Comparison of ENCODE assay signal across 10 mouse cellular contexts in genomic region chr4:116222843-116223119, GRCm38 (mm10). TPM values are rescaled to one million over a fixed set of nuclear protein-coding genes. Genes with fewer than 3 reads are reported as not detected.
A peak's percentile ranks its signal among the peaks of the same experiment; 100 is the strongest.
DNase-seq lines count a peak whose midpoint lies in the region; ATAC-seq and TF ChIP-seq lines count a peak whose summit lies in the region.
"Had no signal": no experiment of that assay in that cellular context is flagged by ENCODE, and none has a peak within 500 bp of the region (broad histone marks: within the 10 kb centered on the region; RNA-seq: fewer than 3 reads in every experiment).

No protein-coding gene starts in this region.

- no peaks in the 10 kb centered on the region for H3K36me3 ChIP-seq in forebrain, embryonic 16.5 days (ENCODE audit: control insufficient read depth, insufficient read depth)
- H3K36me3 ChIP-seq in liver, embryonic 12.5 days, result no peaks in the 10 kb centered on the region

- H3K4me2 ChIP-seq in forebrain, embryonic 16.5 days (ENCODE audit: low read length), result peak overlapping the region; percentile 62
- peak overlapping the region; percentile 96 for H3K4me2 ChIP-seq in liver, embryonic 12.5 days

- WGBS in cerebellum, adult 2 months, result 0% methylated on average over 6 of the region's 6 CpGs
- under 1% methylated on average over 6 of the region's 6 CpGs for WGBS in forebrain, embryonic 16.5 days
- 28% methylated on average over 6 of the region's 6 CpGs for WGBS in liver, embryonic 12.5 days (ENCODE audit: insufficient replicate concordance)

- H3K9ac ChIP-seq in forebrain, embryonic 16.5 days (replicated peaks; ENCODE audit: low read depth, low read length), result peak overlapping the region; percentile 87
- H3K9ac ChIP-seq in liver, embryonic 12.5 days, result no peak overlapping the region

- no peak overlapping the region for H3K27ac ChIP-seq in cerebellum, adult 2 months (ENCODE audit: insufficient read depth, low read length)
- peak overlapping the region; percentile 99 for H3K27ac ChIP-seq in forebrain, embryonic 16.5 days (ENCODE audit: low read length)
- H3K27ac ChIP-seq in liver, embryonic 12.5 days, result no peak overlapping the region

- peak overlapping the region; percentile 94 for H3K4me3 ChIP-seq in cerebellum, adult 2 months (replicated peaks; ENCODE audit: insufficient read depth, low read depth, low read length)
- H3K4me3 ChIP-seq in forebrain, embryonic 16.5 days (replicated peaks; ENCODE audit: low read length), result peak overlapping the region; percentile 91
- H3K4me3 ChIP-seq in liver, embryonic 12.5 days, result peak overlapping the region; percentile 71

- DNase-seq in cerebellum, adult 2 months, result peak in 1 of 2 experiments; percentile 34
- DNase-seq in cerebellum, adult 11 months, result no peak
- DNase-seq in 3T3-L1 (ENCODE audit: low read depth, low spot score), result peak; percentile 41
- no peak for DNase-seq in left cerebral cortex, postnatal 10 days (ENCODE audit: extremely low spot score in 1 of 2, low spot score in 2 of 2)
- no peak for DNase-seq in cerebellum, adult 9-11 months

- peaks cover 3% of the 10 kb centered on the region for H3K4me1 ChIP-seq in cerebellum, adult 2 months (ENCODE audit: control insufficient read depth, insufficient read depth, low read length)
- peaks cover 8% of the 10 kb centered on the region for H3K4me1 ChIP-seq in forebrain, embryonic 16.5 days (replicated peaks; ENCODE audit: control insufficient read depth, insufficient read depth, low read length)
- peaks cover 18% of the 10 kb centered on the region for H3K4me1 ChIP-seq in liver, embryonic 12.5 days

- intact Hi-C loops in left cerebral cortex, postnatal 10 days (cut with DNase I), result loop anchor here (5.0 kb wide), 1 partner anchor 45 kb away; no protein-coding TSS in a partner anchor

- no peaks in the 10 kb centered on the region for H3K9me3 ChIP-seq in forebrain, embryonic 16.5 days (ENCODE audit: control insufficient read depth, low read length)
- no peaks in the 10 kb centered on the region for H3K9me3 ChIP-seq in liver, embryonic 12.5 days (replicated peaks)

- no peak for TF ChIP-seq POLR2A in cerebellum, adult 2 months (IDR thresholded peaks at IDR 0.05; ENCODE audit: borderline replicate concordance, insufficient read depth, low read length)

- ATAC-seq in forebrain, embryonic 16.5 days, result no peak
- ATAC-seq in liver, embryonic 12.5 days, result no peak
- no peak for ATAC-seq in frontal cortex, adult (ENCODE audit: low TSS enrichment)

- no peak for TF ChIP-seq CTCF in cerebellum, adult 2 months (IDR thresholded peaks at IDR 0.05; ENCODE audit: borderline replicate concordance, insufficient read depth, low read depth, low read length)

- H3K27me3 ChIP-seq in cerebellum, adult 2 months (ENCODE audit: control insufficient read depth, insufficient read depth, low read length), result no peaks in the 10 kb centered on the region
- no peaks in the 10 kb centered on the region for H3K27me3 ChIP-seq in forebrain, embryonic 16.5 days (replicated peaks; ENCODE audit: control insufficient read depth, insufficient read depth, low read length)
- peaks cover 11% of the 10 kb centered on the region; the same call in 1 of the 2 replicates for H3K27me3 ChIP-seq in liver, embryonic 12.5 days (replicated peaks)

RNA-seq across cellular contexts. Expression of gene Pik3r3, which starts 1.4 kb away (rescaled TPM):
- 90.6 and 105 TPM in 2 replicates for polyA plus RNA-seq in cerebellum, adult 2 months (2012; rRNA removed)
- 83.3 and 86.9 TPM in 2 replicates for polyA plus RNA-seq in forebrain, embryonic 16.5 days (2015; fragmentation: Nextera tagmentation; extraction: Ambion mirVana)
- polyA plus RNA-seq in liver, embryonic 12.5 days (2016; fragmentation: Nextera tagmentation; extraction: Ambion mirVana), result 2.2 and 2.7 TPM in 2 replicates
- 10 to 100 TPM; 39.4 to 41.5 TPM for total RNA-seq in left cerebral cortex, postnatal 10 days (2021)

RNA-seq across cellular contexts. Expression of gene Gm49337, which starts 49.6 kb away (rescaled TPM):
- not detected in 2 replicates for polyA plus RNA-seq in cerebellum, adult 2 months (2012; rRNA removed)
- polyA plus RNA-seq in forebrain, embryonic 16.5 days (2015; fragmentation: Nextera tagmentation; extraction: Ambion mirVana), result not detected in 2 replicates
- polyA plus RNA-seq in liver, embryonic 12.5 days (2016; fragmentation: Nextera tagmentation; extraction: Ambion mirVana), result not detected in 2 replicates
- total RNA-seq in left cerebral cortex, postnatal 10 days (2021), result not detected
- polyA plus RNA-seq: large intestine, adult 2 months; small intestine, adult 2 months had no signal

RNA-seq across cellular contexts. Expression of gene 1700042G07Rik, which starts 49.6 kb away (rescaled TPM):
- not detected in 2 replicates for polyA plus RNA-seq in cerebellum, adult 2 months (2012; rRNA removed)
- polyA plus RNA-seq in forebrain, embryonic 16.5 days (2015; fragmentation: Nextera tagmentation; extraction: Ambion mirVana), result not detected in 2 replicates
- not detected in 2 replicates for polyA plus RNA-seq in liver, embryonic 12.5 days (2016; fragmentation: Nextera tagmentation; extraction: Ambion mirVana)
- not detected for total RNA-seq in left cerebral cortex, postnatal 10 days (2021)
- polyA plus RNA-seq: large intestine, adult 2 months; small intestine, adult 2 months had no signal

RNA-seq across cellular contexts. Expression of gene Tspan1, which starts 55.4 kb away (rescaled TPM):
- 0.47 and 0.67 TPM in 2 replicates for polyA plus RNA-seq in cerebellum, adult 2 months (2012; rRNA removed)
- 0.10 and 0.19 TPM in 2 replicates for polyA plus RNA-seq in forebrain, embryonic 16.5 days (2015; fragmentation: Nextera tagmentation; extraction: Ambion mirVana)
- not detected in 2 replicates for polyA plus RNA-seq in liver, embryonic 12.5 days (2016; fragmentation: Nextera tagmentation; extraction: Ambion mirVana)
- under 1 TPM; 0.60 to 0.73 TPM for total RNA-seq in left cerebral cortex, postnatal 10 days (2021)

Comparison
In these comparisons a context has a peak if more than half of its experiments do, and no peak if none do; other contexts are left out.
1. RNA of gene Pik3r3, which starts 1.4 kb away (polyA plus RNA-seq): 90.6 to 105 TPM in cerebellum, adult 2 months and 83.3 to 86.9 TPM in forebrain, embryonic 16.5 days; 2.2 to 2.7 TPM in liver, embryonic 12.5 days; every median in the first group is over 10 times any median in the second.
2. Peak in every context shown above with its lines, with median percentiles within 50 percentile points of each other: H3K4me3 ChIP-seq.